ENCODE assay signal across 10 mouse cellular contexts in the genomic region with DNA sequence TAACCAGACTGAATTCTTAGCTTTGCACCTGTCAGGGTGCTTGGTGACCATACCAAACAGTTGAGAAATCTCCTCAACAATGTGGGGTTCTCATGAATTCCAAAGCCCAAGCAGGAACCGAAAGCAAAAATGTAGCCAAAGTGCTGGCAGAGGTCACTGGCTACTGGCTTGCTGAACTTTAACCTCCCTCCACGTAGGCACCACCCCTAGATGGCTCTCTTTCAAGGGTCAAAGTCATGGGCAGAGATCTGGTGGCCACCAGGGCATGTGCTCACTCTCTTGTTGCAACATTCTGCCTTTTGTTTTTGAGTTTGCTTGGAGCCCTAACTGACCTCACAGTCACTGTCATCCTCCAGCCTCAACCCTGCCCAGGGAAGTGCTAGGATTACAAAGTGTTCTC. TPM values are rescaled to one million over a fixed set of nuclear protein-coding genes. Genes with fewer than 3 reads are reported as not detected.
DNase-seq lines count a peak whose midpoint lies in the region; ATAC-seq and TF ChIP-seq lines count a peak whose summit lies in the region.
"Had no signal": no experiment of that assay in that cellular context is flagged by ENCODE, and none has a peak within 500 bp of the region (broad histone marks: within the 10 kb centered on the region; RNA-seq: fewer than 3 reads in every experiment).

No protein-coding gene starts in this region.

- no peaks in the 10 kb centered on the region for H3K9me3 ChIP-seq in kidney, embryonic 14.5 days (ENCODE audit: control insufficient read depth, low read length)
- no peaks in the 10 kb centered on the region for H3K9me3 ChIP-seq in liver, embryonic 13.5 days (replicated peaks)
- H3K9me3 ChIP-seq in forebrain, postnatal 0 days (ENCODE audit: low read length): no peaks in the 10 kb centered on the region
- no peaks in the 10 kb centered on the region for H3K9me3 ChIP-seq in limb, embryonic 10.5 days (replicated peaks)
- H3K9me3 ChIP-seq: limb, embryonic 13.5 days had no signal

- no peak for ATAC-seq in kidney, embryonic 14.5 days (ENCODE audit: low FRiP score, low TSS enrichment)
- peak; percentile 13; the same call in 1 of the 2 replicates for ATAC-seq in common myeloid progenitor, adult 5-6 weeks (replicated peaks; ENCODE audit: low read depth, poor library complexity, severe bottlenecking)
- peak; percentile 71 for ATAC-seq in liver, embryonic 13.5 days (ENCODE audit: low read depth)
- ATAC-seq in forebrain, postnatal 0 days: no peak

- H3K4me1 ChIP-seq in kidney, adult 2 months (ENCODE audit: control insufficient read depth, insufficient read depth, low read length): peaks cover 15% of the 10 kb centered on the region
- 0 out of 2 replicates have a peak, but pooled peaks cover 3% of the 10 kb centered on the region for H3K4me1 ChIP-seq in kidney, embryonic 14.5 days (ENCODE audit: control insufficient read depth, insufficient read depth, low read length)
- H3K4me1 ChIP-seq in liver, embryonic 13.5 days (replicated peaks): peaks cover 21% of the 10 kb centered on the region
- H3K4me1 ChIP-seq in forebrain, postnatal 0 days (ENCODE audit: insufficient read depth): no peaks in the 10 kb centered on the region
- H3K4me1 ChIP-seq in limb, embryonic 10.5 days: no peaks in the 10 kb centered on the region
- H3K4me1 ChIP-seq: limb, embryonic 13.5 days had no signal

- H3K27ac ChIP-seq in kidney, adult 2 months (ENCODE audit: insufficient read depth, low read depth, low read length): peak overlapping the region; percentile 97
- H3K27ac ChIP-seq in kidney, embryonic 14.5 days (ENCODE audit: low read depth, low read length): no peak overlapping the region
- 0 out of 2 replicates have a peak overlapping the region, but pooled peaks have one; percentile 13 for H3K27ac ChIP-seq in liver, embryonic 13.5 days
- no peak overlapping the region for H3K27ac ChIP-seq in forebrain, postnatal 0 days (ENCODE audit: low read depth, low read length)
- H3K27ac ChIP-seq in limb, embryonic 10.5 days: no peak overlapping the region
- H3K27ac ChIP-seq: limb, embryonic 13.5 days had no signal

- TF ChIP-seq CTCF in kidney, adult 2 months (conservative IDR thresholded peaks at IDR 0.05; ENCODE audit: insufficient read depth, insufficient read length, low read depth, low read length): 0 out of 2 replicates have a peak, but pooled peaks have one; percentile 22
- no peak for TF ChIP-seq CTCF in forebrain, postnatal 0 days (IDR thresholded peaks at IDR 0.05; ENCODE audit: low read depth)

- no peak for TF ChIP-seq POLR2A in kidney, adult 2 months (IDR thresholded peaks at IDR 0.05; ENCODE audit: low read depth, low read length)
- TF ChIP-seq POLR2A in myocyte (IDR thresholded peaks at IDR 0.05; ENCODE audit: insufficient read length, low read depth): no peak

- WGBS in kidney, adult 2 months: 33% methylated on average over 2 of the region's 2 CpGs
- WGBS in kidney, embryonic 14.5 days: 53% methylated on average over 2 of the region's 2 CpGs
- 32% methylated on average over 2 of the region's 2 CpGs for WGBS in liver, embryonic 13.5 days (ENCODE audit: insufficient replicate concordance)
- 70% methylated on average over 2 of the region's 2 CpGs for WGBS in forebrain, postnatal 0 days
- WGBS in limb, embryonic 10.5 days: 52% methylated on average over 2 of the region's 2 CpGs

- no peaks in the 10 kb centered on the region for H3K36me3 ChIP-seq in kidney, adult 2 months (ENCODE audit: control insufficient read depth, insufficient read depth, low read length)
- no peaks in the 10 kb centered on the region for H3K36me3 ChIP-seq in kidney, embryonic 14.5 days (ENCODE audit: control insufficient read depth, insufficient read depth, low read length)
- H3K36me3 ChIP-seq in liver, embryonic 13.5 days: no peaks in the 10 kb centered on the region
- H3K36me3 ChIP-seq in myocyte (ENCODE audit: control insufficient read depth, insufficient read depth): no peaks in the 10 kb centered on the region
- H3K36me3 ChIP-seq in forebrain, postnatal 0 days (ENCODE audit: insufficient read depth): no peaks in the 10 kb centered on the region
- H3K36me3 ChIP-seq in limb, embryonic 10.5 days: no peaks in the 10 kb centered on the region
- H3K36me3 ChIP-seq: limb, embryonic 13.5 days had no signal

- H3K79me2 ChIP-seq in myocyte (ENCODE audit: control insufficient read depth, insufficient read depth): no peaks in the 10 kb centered on the region

- H3K4me2 ChIP-seq in kidney, embryonic 14.5 days (replicated peaks; ENCODE audit: low read depth, low read length): no peak overlapping the region
- H3K4me2 ChIP-seq in liver, embryonic 13.5 days: no peak overlapping the region
- peak overlapping the region; percentile 13 for H3K4me2 ChIP-seq in myocyte (ENCODE audit: low read depth)
- no peak overlapping the region for H3K4me2 ChIP-seq in forebrain, postnatal 0 days (ENCODE audit: low read depth)
- H3K4me2 ChIP-seq: limb, embryonic 13.5 days had no signal

- no peak overlapping the region for H3ac ChIP-seq in myocyte (ENCODE audit: control insufficient read depth, insufficient read length)

- DNase-seq in kidney, adult 2 months: peak; percentile 93
- no peak for DNase-seq in liver, embryonic 13.5 days
- DNase-seq in embryo, embryonic 10 days (ENCODE audit: low spot score): no peak
- no peak for DNase-seq in forebrain, postnatal 0 days
- DNase-seq in limb, embryonic 10.5 days (ENCODE audit: low spot score): no peak
- DNase-seq: cerebellum, adult 9-11 months had no signal

- H3K27me3 ChIP-seq in kidney, adult 2 months (replicated peaks; ENCODE audit: control insufficient read depth, insufficient read depth, low read length): no peaks in the 10 kb centered on the region
- no peaks in the 10 kb centered on the region for H3K27me3 ChIP-seq in kidney, embryonic 14.5 days (ENCODE audit: control insufficient read depth, insufficient read depth, low read length)
- H3K27me3 ChIP-seq in liver, embryonic 13.5 days: peaks cover 5% of the 10 kb centered on the region; the same call in 1 of the 2 replicates
- H3K27me3 ChIP-seq in myocyte (ENCODE audit: control insufficient read depth, insufficient read depth, insufficient read length): no peaks in the 10 kb centered on the region
- H3K27me3 ChIP-seq in forebrain, postnatal 0 days (ENCODE audit: insufficient read depth, low read length): no peaks in the 10 kb centered on the region
- no peaks in the 10 kb centered on the region for H3K27me3 ChIP-seq in limb, embryonic 10.5 days (ENCODE audit: low read depth, poor library complexity, severe bottlenecking)
- H3K27me3 ChIP-seq: limb, embryonic 13.5 days had no signal

- H3K9ac ChIP-seq in kidney, embryonic 14.5 days (ENCODE audit: low read depth, low read length): no peak overlapping the region
- no peak overlapping the region for H3K9ac ChIP-seq in liver, embryonic 13.5 days
- no peak overlapping the region for H3K9ac ChIP-seq in forebrain, postnatal 0 days
- H3K9ac ChIP-seq: limb, embryonic 13.5 days had no signal

- H3K4me3 ChIP-seq in kidney, adult 2 months (ENCODE audit: insufficient read depth, low read depth, low read length): no peak overlapping the region
- no peak overlapping the region for H3K4me3 ChIP-seq in kidney, embryonic 14.5 days (ENCODE audit: low read length)
- H3K4me3 ChIP-seq in liver, embryonic 13.5 days (replicated peaks): no peak overlapping the region
- no peak overlapping the region for H3K4me3 ChIP-seq in myocyte
- H3K4me3 ChIP-seq in forebrain, postnatal 0 days (ENCODE audit: low read depth, low read length): no peak overlapping the region
- no peak overlapping the region for H3K4me3 ChIP-seq in limb, embryonic 10.5 days
- H3K4me3 ChIP-seq: limb, embryonic 13.5 days had no signal

TF ChIP-seq in myocyte, 11 proteins besides CTCF, POLR2A, EP300 and RAD21:
- TF ChIP-seq TCF12 (IDR thresholded peaks at IDR 0.05; ENCODE audit: insufficient read depth, poor library complexity, severe bottlenecking) (no peak), MYOD1 (IDR thresholded peaks at IDR 0.05; ENCODE audit: control insufficient read depth in 1 of 3, insufficient read length in 2 of 3, low read depth in 2 of 3) (peak in 1 of 3 experiments; percentile 32), MAX (IDR thresholded peaks at IDR 0.05; ENCODE audit: low read depth) (no peak), MYOG (IDR thresholded peaks at IDR 0.05; ENCODE audit: control insufficient read depth in 1 of 3, insufficient read depth in 1 of 3, insufficient read length in 2 of 3, low read depth in 2 of 3) (peak in 2 of 3 experiments; percentile 19 to 28)

RNA-seq across cellular contexts. Expression of a gene that starts 8.1 kb away (rescaled TPM):
- 91.4 and 110 TPM in 2 replicates for polyA plus RNA-seq in kidney, adult 2 months (2012; rRNA removed)
- 152 and 171 TPM in 2 replicates for polyA plus RNA-seq in kidney, embryonic 14.5 days (2014; fragmentation: Nextera tagmentation; extraction: Ambion mirVana)
- 148 and 164 TPM in 2 replicates for total RNA-seq in common myeloid progenitor, adult 5-6 weeks (2017)
- polyA plus RNA-seq in liver, embryonic 13.5 days (2015; fragmentation: Nextera tagmentation; extraction: Ambion mirVana): 182 and 189 TPM in 2 replicates
- polyA plus RNA-seq in myocyte (2012; fragmentation: generic; extraction: Trizol): 83.0 TPM
- 30.8 and 33.0 TPM in 2 replicates for total RNA-seq in forebrain, postnatal 0 days (2014; rRNA removed)
- 58.5 and 64.2 TPM in 2 replicates for polyA plus RNA-seq in forebrain, postnatal 0 days (2015; fragmentation: Nextera tagmentation; extraction: Ambion mirVana)
- 236 and 271 TPM in 2 replicates for polyA plus RNA-seq in limb, embryonic 10.5 days (2016; fragmentation: Nextera tagmentation; extraction: Ambion mirVana)

RNA-seq across cellular contexts. Expression of a gene that starts 21.4 kb away (rescaled TPM):
- 14.0 and 14.7 TPM in 2 replicates for polyA plus RNA-seq in kidney, adult 2 months (2012; rRNA removed)
- 16.0 and 17.0 TPM in 2 replicates for polyA plus RNA-seq in kidney, embryonic 14.5 days (2014; fragmentation: Nextera tagmentation; extraction: Ambion mirVana)
- total RNA-seq in common myeloid progenitor, adult 5-6 weeks (2017): 1.1 and 1.6 TPM in 2 replicates
- polyA plus RNA-seq in liver, embryonic 13.5 days (2015; fragmentation: Nextera tagmentation; extraction: Ambion mirVana): 0.93 and 1.2 TPM in 2 replicates
- 17.4 TPM for polyA plus RNA-seq in myocyte (2012; fragmentation: generic; extraction: Trizol)
- total RNA-seq in forebrain, postnatal 0 days (2014; rRNA removed): 19.2 and 23.4 TPM in 2 replicates
- 16.4 and 18.0 TPM in 2 replicates for polyA plus RNA-seq in forebrain, postnatal 0 days (2015; fragmentation: Nextera tagmentation; extraction: Ambion mirVana)
- 9.8 and 15.4 TPM in 2 replicates for polyA plus RNA-seq in limb, embryonic 10.5 days (2016; fragmentation: Nextera tagmentation; extraction: Ambion mirVana)

Comparison
In these comparisons a context has a peak if more than half of its experiments do, and no peak if none do; other contexts are left out.
1. H3K27ac ChIP-seq: peak in kidney, adult 2 months (single experiment) and liver, embryonic 13.5 days (single experiment); none in kidney, embryonic 14.5 days (single experiment), forebrain, postnatal 0 days (single experiment) and limb, embryonic 10.5 days (single experiment).
2. ATAC-seq: peak in common myeloid progenitor, adult 5-6 weeks (single experiment) and liver, embryonic 13.5 days (single experiment); none in kidney, embryonic 14.5 days (single experiment) and forebrain, postnatal 0 days (single experiment).